Mouse (Mus musculus): ENCODE measurements around the gene Dnase1l3. TPM values are rescaled to one million over a fixed set of nuclear protein-coding genes. Genes with fewer than 3 reads are reported as not detected.

The Dnase1l3 gene
- total RNA-seq, 1 experiment from 2014 or later, result 0.39 TPM

- DNase-seq, result no peak
Measured at GRCm38 (mm10) chr14:7934166-7934565, 60.2 kb downstream of the Dnase1l3 start.

- no peak for DNase-seq
Measured at GRCm38 (mm10) chr14:7932151-7932550, 62.2 kb downstream of the Dnase1l3 start.

- DNase-seq, result no peak
Measured at GRCm38 (mm10) chr14:7929029-7929428, 65.3 kb downstream of the Dnase1l3 start.

GRCm38 (mm10) chr14:7928362-7928761, 66.0 kb downstream of the Dnase1l3 start:
- no peak for DNase-seq

GRCm38 (mm10) chr14:7923635-7924034, 70.7 kb downstream of the Dnase1l3 start:
- no peak for DNase-seq

- no peak for DNase-seq
Measured at GRCm38 (mm10) chr14:7921459-7921858, 72.9 kb downstream of the Dnase1l3 start.

- DNase-seq, result no peak
Measured at GRCm38 (mm10) chr14:7919921-7920320, 74.5 kb downstream of the Dnase1l3 start.

- DNase-seq, result no peak
Measured at GRCm38 (mm10) chr14:7919309-7919708, 75.1 kb downstream of the Dnase1l3 start.

GRCm38 (mm10) chr14:7918150-7918991, 76.0 kb downstream of the Dnase1l3 start:
- no peak for DNase-seq

Other genes starting within 250 kb of the Dnase1l3 start
- not detected in 2 replicates for gene Gm26661, start 203.0 kb downstream of the Dnase1l3 start, total RNA-seq (2021)
- gene Flnb, start 176.6 kb downstream of the Dnase1l3 start, total RNA-seq (2021), result 44.3 and 47.9 TPM in 2 replicates
- gene Gm45521, start 37.3 kb downstream of the Dnase1l3 start, total RNA-seq (2021), result not detected in 2 replicates
- gene Abhd6, start 8.3 kb upstream of the Dnase1l3 start, total RNA-seq (2021), result 90.3 and 96.4 TPM in 2 replicates
- gene Rpp14, start 85.8 kb upstream of the Dnase1l3 start, total RNA-seq (2021), result 36.2 and 38.2 TPM in 2 replicates
- 52.8 and 78.7 TPM in 2 replicates for gene Pxk, start 103.6 kb upstream of the Dnase1l3 start, total RNA-seq (2021)
- 313 and 323 TPM in 2 replicates for gene Pdhb, start 178.5 kb upstream of the Dnase1l3 start, total RNA-seq (2021)
- 12.9 and 13.7 TPM in 2 replicates for gene Kctd6, start 219.6 kb upstream of the Dnase1l3 start, total RNA-seq (2021)